Mouse (Mus musculus): Measurements from ENCODE around the gene Rnf24. TPM values are rescaled to one million over a fixed set of nuclear protein-coding genes. Genes with fewer than 3 reads are reported as not detected.
"Not testable (repeated sequence)": the region's sequence is repeated elsewhere in the genome, so short reads cannot be mapped to it uniquely, and the experiment has no call there.

Rnf24 gene
- polyA plus RNA-seq, 1 experiment, result 21.6 TPM

GRCm38 (mm10) chr2:131350301-131350700 lies 2.4 kb downstream of the Rnf24 start:
- Histone ChIP-seq H3K4me3 (ENCODE audit: insufficient read depth, low read length) (no peak overlapping the region), H3K4me1 (ENCODE audit: control insufficient read depth, insufficient read depth, low read length) (peaks cover 4% of the 10 kb centered on the region), H3K27ac (ENCODE audit: insufficient read depth, low read length) (no peak overlapping the region)
- TF ChIP-seq POLR2A (IDR thresholded peaks at IDR 0.05; ENCODE audit: low read depth, low read length) (no peak), CTCF (IDR thresholded peaks at IDR 0.05; ENCODE audit: borderline replicate concordance, insufficient read depth, low read length) (no peak)

- Histone ChIP-seq H3K4me3 (ENCODE audit: insufficient read depth, low read length) (no peak overlapping the region), H3K4me1 (ENCODE audit: control insufficient read depth, insufficient read depth, low read length) (peaks cover 4% of the 10 kb centered on the region), H3K27ac (ENCODE audit: insufficient read depth, low read length) (no peak overlapping the region)
- TF ChIP-seq CTCF (IDR thresholded peaks at IDR 0.05; ENCODE audit: borderline replicate concordance, insufficient read depth, low read length) (no peak), POLR2A (IDR thresholded peaks at IDR 0.05; ENCODE audit: low read depth, low read length) (no peak)
Measured at GRCm38 (mm10) chr2:131345556-131345955, 7.1 kb downstream of the Rnf24 start.

GRCm38 (mm10) chr2:131344449-131344848 lies 8.2 kb downstream of the Rnf24 start:
- Histone ChIP-seq H3K4me3 (ENCODE audit: insufficient read depth, low read length) (no peak overlapping the region), H3K4me1 (ENCODE audit: control insufficient read depth, insufficient read depth, low read length) (no peaks in the 10 kb centered on the region; the same call in 1 of the 2 replicates), H3K27ac (ENCODE audit: insufficient read depth, low read length) (no peak overlapping the region)
- TF ChIP-seq CTCF (IDR thresholded peaks at IDR 0.05; ENCODE audit: borderline replicate concordance, insufficient read depth, low read length) (no peak), POLR2A (IDR thresholded peaks at IDR 0.05; ENCODE audit: low read depth, low read length) (no peak)

GRCm38 (mm10) chr2:131337602-131338001 lies 15.1 kb downstream of the Rnf24 start:
- no peak overlapping the region for H3K4me3 ChIP-seq (ENCODE audit: insufficient read depth, low read length)
- no peak for TF ChIP-seq POLR2A (IDR thresholded peaks at IDR 0.05; ENCODE audit: low read depth, low read length)
- no peak for TF ChIP-seq CTCF (IDR thresholded peaks at IDR 0.05; ENCODE audit: borderline replicate concordance, insufficient read depth, low read length)
- no peaks in the 10 kb centered on the region for H3K4me1 ChIP-seq (ENCODE audit: control insufficient read depth, insufficient read depth, low read length)
- no peak overlapping the region for H3K27ac ChIP-seq (ENCODE audit: insufficient read depth, low read length)

GRCm38 (mm10) chr2:131330548-131330947 lies 22.1 kb downstream of the Rnf24 start:
- no peaks in the 10 kb centered on the region for H3K4me1 ChIP-seq (ENCODE audit: control insufficient read depth, insufficient read depth, low read length)
- no peak overlapping the region for H3K4me3 ChIP-seq (ENCODE audit: insufficient read depth, low read length)
- H3K27ac ChIP-seq (ENCODE audit: insufficient read depth, low read length), result no peak overlapping the region
- no peak for TF ChIP-seq CTCF (IDR thresholded peaks at IDR 0.05; ENCODE audit: borderline replicate concordance, insufficient read depth, low read length)
- no peak for TF ChIP-seq POLR2A (IDR thresholded peaks at IDR 0.05; ENCODE audit: low read depth, low read length)

GRCm38 (mm10) chr2:131328981-131329380 lies 23.7 kb downstream of the Rnf24 start:
- no peak for TF ChIP-seq POLR2A (IDR thresholded peaks at IDR 0.05; ENCODE audit: low read depth, low read length)
- TF ChIP-seq CTCF (IDR thresholded peaks at IDR 0.05; ENCODE audit: borderline replicate concordance, insufficient read depth, low read length), result no peak
- Histone ChIP-seq H3K27ac (ENCODE audit: insufficient read depth, low read length) (no peak overlapping the region), H3K4me1 (ENCODE audit: control insufficient read depth, insufficient read depth, low read length) (no peaks in the 10 kb centered on the region), H3K4me3 (ENCODE audit: insufficient read depth, low read length) (no peak overlapping the region)

GRCm38 (mm10) chr2:131326044-131326443 lies 26.6 kb downstream of the Rnf24 start:
- 0 out of 2 replicates have a peak, but pooled peaks cover 1% of the 10 kb centered on the region for H3K4me1 ChIP-seq (ENCODE audit: control insufficient read depth, insufficient read depth, low read length)
- no peak for TF ChIP-seq POLR2A (IDR thresholded peaks at IDR 0.05; ENCODE audit: low read depth, low read length)
- TF ChIP-seq CTCF (IDR thresholded peaks at IDR 0.05; ENCODE audit: borderline replicate concordance, insufficient read depth, low read length), result no peak
- H3K4me3 ChIP-seq (ENCODE audit: insufficient read depth, low read length), result no peak overlapping the region
- no peak overlapping the region for H3K27ac ChIP-seq (ENCODE audit: insufficient read depth, low read length)

GRCm38 (mm10) chr2:131323675-131324074 lies 29.0 kb downstream of the Rnf24 start:
- no peak overlapping the region for H3K27ac ChIP-seq (ENCODE audit: insufficient read depth, low read length)
- TF ChIP-seq POLR2A (IDR thresholded peaks at IDR 0.05; ENCODE audit: low read depth, low read length), result no peak
- no peak for TF ChIP-seq CTCF (IDR thresholded peaks at IDR 0.05; ENCODE audit: borderline replicate concordance, insufficient read depth, low read length)
- no peak overlapping the region for H3K4me3 ChIP-seq (ENCODE audit: insufficient read depth, low read length)
- H3K4me1 ChIP-seq (ENCODE audit: control insufficient read depth, insufficient read depth, low read length), result peaks cover 7% of the 10 kb centered on the region

GRCm38 (mm10) chr2:131321192-131321591 lies 31.5 kb downstream of the Rnf24 start:
- H3K27ac ChIP-seq (ENCODE audit: insufficient read depth, low read length), result 0 out of 2 replicates have a peak overlapping the region, but pooled peaks have one; percentile 14
- H3K4me1 ChIP-seq (ENCODE audit: control insufficient read depth, insufficient read depth, low read length); H3K4me3 ChIP-seq (ENCODE audit: insufficient read depth, low read length): not testable (repeated sequence)

GRCm38 (mm10) chr2:131319401-131319800 lies 33.3 kb downstream of the Rnf24 start:
- TF ChIP-seq POLR2A (IDR thresholded peaks at IDR 0.05; ENCODE audit: low read depth, low read length), result no peak

GRCm38 (mm10) chr2:131316167-131316566 lies 36.5 kb downstream of the Rnf24 start:
- no peak overlapping the region for H3K4me3 ChIP-seq (ENCODE audit: insufficient read depth, low read length)
- no peak for TF ChIP-seq POLR2A (IDR thresholded peaks at IDR 0.05; ENCODE audit: low read depth, low read length)
- TF ChIP-seq CTCF (IDR thresholded peaks at IDR 0.05; ENCODE audit: borderline replicate concordance, insufficient read depth, low read length), result no peak
- no peak overlapping the region for H3K27ac ChIP-seq (ENCODE audit: insufficient read depth, low read length)
- peaks cover 7% of the 10 kb centered on the region for H3K4me1 ChIP-seq (ENCODE audit: control insufficient read depth, insufficient read depth, low read length)

More at GRCm38 (mm10) chr2:131319401-131319800, 33.3 kb downstream of the Rnf24 start:
- peaks cover 7% of the 10 kb centered on the region for H3K4me1 ChIP-seq (ENCODE audit: control insufficient read depth, insufficient read depth, low read length)
- no peak overlapping the region for H3K27ac ChIP-seq (ENCODE audit: insufficient read depth, low read length)
- H3K4me3 ChIP-seq (ENCODE audit: insufficient read depth, low read length), result no peak overlapping the region

Data from embryonic fibroblast, embryonic 13.5 days (primary cell).